Mouse (Mus musculus) c-Kit-positive CD71-positive TER-119-negative erythroid progenitor cells, embryonic 14.5 days (primary cell): Measurements from ENCODE around the gene Cul4a.

Experiments used
- DNase-seq: peaks from one replicate; pipeline ENCODE4 v3.0.0-alpha.2; 2013; ENCODE audit warnings: low read depth

Gene Cul4a

DNA sequence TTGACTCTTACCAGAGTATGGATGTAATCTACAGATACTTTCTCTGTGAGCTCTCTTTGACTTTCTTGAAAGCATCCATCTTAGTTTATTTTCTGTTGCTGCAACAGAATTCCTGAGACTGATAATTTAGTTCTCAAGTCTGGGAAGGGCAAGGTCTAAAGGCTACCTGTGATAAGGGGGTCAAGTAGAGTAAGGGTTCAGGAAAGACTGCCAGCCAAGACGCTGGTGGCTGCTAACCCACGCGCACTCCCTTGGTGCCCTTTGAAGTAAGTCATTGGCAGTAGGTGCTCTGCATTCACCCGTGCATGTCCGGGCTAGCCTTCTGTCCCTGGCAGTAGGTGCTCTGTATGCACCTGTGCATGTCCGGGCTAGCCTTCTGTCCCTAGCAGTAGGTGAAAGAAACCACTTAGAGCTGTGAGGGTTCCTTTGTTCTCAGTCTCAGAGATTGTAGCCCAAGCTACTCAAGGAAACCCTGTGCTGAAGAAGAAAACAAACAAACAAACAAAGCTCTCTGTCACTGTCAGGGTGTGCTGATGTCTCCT, 34.3 kb downstream of the Cul4a start:
- no peak for DNase-seq

DNA sequence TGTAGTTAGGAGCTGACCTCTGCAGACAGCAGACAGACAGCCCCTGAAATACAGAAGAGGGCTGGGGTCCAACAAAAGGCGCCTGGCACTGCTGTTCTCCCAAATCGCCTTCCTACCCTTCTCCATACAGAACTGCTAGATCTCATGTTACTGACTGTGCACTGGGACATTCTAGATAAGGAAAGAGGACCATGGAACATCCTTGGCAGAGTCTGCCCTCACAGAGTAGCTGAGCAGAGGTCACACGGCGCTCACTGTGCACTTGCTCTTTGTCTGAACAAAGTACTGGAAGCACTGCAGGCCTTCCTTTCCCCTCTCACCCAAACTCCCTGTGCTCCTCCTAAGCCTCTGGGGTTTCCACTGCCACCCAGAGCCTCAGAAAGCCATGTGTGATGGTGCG, 36.3 kb downstream of the Cul4a start:
- no peak for DNase-seq

DNA sequence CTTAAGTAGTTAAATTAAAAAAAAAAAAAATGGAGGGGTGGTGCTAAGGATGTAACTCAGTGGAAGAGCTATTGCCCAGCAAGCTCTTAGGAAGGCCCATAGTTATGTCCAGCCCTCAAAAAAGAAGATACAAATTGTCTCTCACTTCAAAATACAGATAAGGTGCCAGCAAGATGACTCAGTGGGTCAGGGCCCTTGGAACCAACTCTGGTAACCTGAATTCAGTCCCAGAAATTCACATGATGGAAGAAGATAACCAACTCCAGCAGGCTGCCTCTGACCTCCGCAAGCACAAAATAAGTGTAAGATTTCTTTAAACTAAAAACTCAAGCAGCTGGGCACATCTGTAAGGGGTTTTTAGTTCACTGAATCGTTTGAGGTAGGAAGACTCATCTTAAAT, 43.1 kb downstream of the Cul4a start:
- no peak for DNase-seq

DNA sequence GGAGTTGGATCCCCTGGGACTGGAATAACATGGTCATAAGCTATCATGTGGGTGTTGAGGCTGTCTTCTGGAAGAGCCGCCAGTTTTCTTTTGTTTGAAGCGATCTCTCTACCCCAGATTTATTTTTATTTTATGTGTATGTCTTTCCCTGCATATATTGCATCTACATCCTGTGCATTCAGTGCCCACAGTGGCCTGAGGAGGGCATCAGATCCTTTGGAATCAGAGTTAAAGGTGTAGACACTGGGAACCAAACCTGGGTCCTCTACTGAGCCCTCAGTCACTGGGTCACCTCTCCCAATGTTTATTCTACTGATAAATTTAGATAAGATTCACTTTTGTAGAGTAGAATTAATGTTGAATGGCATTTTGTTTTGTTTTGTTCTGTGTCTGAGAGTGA, 43.9 kb downstream of the Cul4a start:
- DNase-seq, result no peak

DNA sequence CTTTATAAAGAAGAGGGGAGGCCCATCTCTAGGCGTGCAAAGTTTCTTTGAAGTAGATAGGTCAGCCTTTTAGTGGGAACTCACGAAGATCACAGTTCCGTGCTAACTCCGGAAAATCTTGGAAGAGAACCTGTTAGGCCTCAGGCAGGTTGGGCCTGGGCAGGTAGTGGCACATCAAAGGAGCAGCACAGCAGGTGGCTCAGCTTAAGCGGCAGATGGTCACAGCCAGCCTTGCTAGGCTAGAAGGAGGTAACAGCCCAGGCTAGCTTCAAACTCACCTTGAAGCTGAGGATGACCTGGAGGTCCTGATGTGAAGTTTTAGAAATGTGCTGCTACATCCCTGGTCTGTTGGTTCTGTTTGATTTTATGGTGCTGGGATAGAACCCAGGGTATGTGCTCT, 44.4 kb downstream of the Cul4a start:
- DNase-seq, result no peak

DNA sequence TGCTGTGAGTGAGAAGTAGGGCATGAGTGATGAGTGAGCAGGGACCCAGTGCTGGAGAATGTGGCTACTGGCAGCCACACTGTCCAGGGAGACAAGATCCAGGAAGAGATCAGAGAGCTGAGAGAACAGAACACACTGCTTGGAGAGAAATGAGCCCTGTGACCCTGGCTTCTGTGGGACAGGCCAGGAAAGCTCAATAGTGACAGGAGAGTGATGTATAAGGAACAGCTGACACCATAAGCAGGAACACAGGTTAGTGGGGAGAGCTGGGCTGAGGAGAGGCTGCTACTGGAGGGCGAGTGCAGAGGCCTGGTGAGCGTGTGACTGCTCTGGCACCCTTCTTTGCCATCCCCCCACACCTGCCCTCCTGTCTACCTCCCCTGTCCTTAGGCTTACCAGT, 45.5 kb downstream of the Cul4a start:
- DNase-seq, result no peak

DNA sequence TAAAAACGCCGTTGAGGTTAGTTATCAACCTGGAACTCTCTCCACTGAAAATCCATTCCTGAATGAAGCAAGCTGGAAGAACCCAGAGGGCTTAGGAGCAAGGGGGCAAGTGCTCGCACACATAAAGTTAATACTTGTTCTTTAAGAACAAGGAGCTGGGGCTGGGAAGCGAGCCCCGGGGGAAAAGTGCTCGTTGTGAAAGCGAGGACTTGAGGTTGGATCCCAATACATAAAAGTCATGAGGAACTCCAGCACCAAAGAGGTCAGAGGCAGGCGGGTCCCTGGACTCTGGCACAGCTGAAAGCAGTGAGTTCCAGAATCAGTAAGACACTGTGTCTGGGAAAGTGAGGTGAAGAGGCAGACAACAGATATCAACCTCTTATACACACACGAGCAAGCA, 48.7 kb downstream of the Cul4a start:
- DNase-seq, result no peak

DNA sequence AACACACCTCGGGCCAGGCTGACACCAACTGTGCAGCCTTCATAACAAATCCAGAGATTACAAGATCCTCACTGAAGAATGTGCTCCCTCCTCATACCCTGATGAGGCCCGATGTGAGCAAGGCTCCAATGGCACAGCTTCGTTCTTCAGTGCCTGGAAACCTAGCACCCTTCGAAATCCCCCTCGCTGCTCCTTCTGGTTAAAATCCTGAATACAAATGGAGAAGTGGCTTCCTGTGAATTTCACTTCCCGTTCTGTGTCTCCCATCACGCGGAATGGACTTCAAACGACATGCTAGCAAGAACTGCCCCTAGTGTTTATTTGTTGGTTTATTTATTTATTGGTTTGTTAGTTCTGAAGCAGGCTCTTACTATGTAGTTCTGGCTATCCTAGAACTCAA, 49.9 kb downstream of the Cul4a start:
- DNase-seq, result no peak

DNA sequence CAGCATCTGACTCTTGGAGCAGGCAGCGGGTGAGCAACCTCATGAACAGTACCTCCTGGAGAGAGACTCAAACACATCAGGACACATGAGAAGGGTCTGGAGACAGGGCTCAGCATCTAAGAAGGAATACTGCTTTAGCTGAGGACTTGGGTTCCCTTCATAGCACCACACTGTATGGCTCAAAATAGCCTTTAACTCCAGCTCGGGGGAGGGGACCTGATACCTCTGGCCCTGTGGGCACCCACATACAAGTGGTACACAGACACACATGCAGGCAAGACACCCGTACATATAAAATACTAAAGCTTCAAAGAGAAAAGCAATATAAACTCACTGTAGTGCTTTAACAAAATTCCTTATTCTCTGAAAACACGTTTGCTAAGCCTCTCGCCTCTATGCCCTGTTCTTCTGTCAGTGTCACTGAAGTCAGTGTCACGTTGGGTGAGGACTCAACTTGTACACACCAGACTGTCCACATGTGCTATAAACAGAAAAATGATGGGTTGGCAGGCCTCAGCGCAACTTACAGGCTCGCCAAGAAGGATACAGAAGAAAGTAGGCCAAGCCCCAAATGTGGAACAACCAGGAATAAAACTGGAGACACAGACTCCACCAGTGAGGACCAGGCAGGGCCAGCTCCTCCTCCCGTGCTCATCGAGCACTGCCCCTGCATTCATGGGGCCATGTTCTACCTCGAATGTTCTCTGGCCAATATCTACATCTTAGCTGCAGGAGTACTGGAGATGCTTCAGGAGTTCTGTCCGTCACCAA, 51.1 kb downstream of the Cul4a start:
- no peak for DNase-seq

DNA sequence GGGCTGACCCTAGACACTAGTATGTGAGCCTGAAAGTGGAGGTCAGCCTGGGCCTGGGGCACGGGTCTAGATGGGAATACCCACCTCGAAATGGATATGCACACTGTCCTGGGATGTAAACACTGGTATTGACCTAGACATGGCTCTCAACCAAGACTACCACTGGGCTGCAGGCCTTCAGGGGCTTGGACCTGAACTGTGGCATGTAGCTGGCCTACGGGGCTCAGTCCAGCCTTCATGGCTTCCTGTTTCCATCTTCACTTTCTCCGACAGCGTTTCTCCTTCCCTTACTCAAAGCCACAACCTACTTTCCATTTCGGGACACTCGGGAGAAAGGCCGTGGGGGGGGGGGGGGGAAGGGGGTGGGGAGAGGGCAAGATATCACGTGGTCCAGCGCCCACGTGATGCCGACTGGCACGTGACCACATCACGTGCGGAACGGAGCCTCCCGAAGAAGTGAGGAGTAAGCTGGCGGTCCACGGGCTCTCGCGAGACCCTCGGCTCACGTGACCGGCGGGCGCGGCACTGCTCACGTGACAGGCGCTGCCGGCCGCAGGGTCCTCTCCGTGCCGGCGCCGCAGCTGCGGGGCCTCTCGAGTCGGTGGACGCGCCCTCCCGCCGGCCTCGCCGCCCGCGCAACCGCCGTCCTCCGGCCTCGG, 53.4 kb downstream of the Cul4a start, which contains the start of gene Lamp1:
Gene Lamp1 (plus strand): TSS at position 444 of the 659 bp plus-strand sequence.
- peak; percentile 95 for DNase-seq

DNA sequence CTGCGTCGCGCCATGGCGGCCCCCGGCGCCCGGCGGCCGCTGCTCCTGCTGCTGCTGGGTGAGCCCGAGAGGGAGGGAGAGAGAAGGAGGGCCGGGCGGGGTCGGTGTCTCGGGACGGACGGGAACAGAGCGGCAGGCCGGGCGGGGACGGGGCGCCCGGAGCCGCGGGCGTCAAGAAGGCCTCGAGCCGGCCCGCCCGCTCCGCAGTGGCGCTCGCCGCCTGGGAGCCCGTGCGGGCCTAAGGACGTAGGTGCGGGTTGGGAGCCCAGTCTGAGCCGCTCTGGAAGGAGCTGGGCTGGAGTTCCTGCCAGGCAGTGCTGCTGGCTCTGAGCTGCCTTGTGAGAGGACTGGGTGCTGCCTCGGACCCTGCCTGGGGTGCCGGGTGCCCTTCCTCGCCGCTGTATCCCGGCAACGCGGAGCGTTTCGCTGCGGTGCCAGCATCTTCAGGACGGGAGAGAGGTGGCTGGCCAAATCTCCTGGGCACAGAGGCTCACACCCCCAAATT, 54.0 kb downstream of the Cul4a start:
- DNase-seq, result no peak

DNA sequence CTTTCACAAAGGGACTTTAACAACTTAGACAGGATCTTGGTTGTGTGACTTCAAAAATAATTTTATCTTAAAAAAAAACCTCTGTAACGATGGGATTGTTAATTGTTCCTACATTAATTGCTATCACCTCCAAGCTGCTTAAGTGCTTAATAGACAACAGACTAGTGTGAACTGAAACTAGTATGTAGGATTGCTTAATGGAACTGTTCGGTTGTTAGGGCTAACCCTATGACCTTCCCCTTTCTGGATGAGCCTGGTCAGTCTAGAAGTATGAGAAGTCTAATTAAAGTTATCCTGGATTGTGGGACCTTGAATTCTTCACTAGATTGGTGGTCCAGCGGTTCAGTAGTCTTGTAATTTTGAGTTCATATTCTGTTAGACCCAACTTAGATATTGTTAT, 55.3 kb downstream of the Cul4a start:
- no peak for DNase-seq

DNA sequence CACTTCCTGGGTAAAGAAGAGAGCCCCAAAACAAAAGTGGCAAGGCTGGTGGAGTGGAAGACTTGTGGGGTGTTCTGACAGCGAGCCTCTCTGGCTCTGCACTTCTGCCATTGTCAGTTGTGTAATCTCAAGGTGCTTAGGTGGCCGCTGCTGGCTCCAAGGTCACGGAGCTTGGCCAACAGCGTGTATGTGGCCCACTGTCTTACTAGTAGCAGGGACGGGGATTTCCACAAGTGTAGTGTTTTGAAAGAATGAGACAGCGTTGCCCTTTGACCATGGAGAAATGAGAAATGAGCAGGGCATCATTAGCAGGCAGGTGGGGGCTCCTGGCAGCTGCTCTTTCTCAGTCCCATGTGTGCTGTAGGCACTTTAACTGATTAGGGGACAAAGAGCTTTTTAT, 56.7 kb downstream of the Cul4a start:
- no peak for DNase-seq

DNA sequence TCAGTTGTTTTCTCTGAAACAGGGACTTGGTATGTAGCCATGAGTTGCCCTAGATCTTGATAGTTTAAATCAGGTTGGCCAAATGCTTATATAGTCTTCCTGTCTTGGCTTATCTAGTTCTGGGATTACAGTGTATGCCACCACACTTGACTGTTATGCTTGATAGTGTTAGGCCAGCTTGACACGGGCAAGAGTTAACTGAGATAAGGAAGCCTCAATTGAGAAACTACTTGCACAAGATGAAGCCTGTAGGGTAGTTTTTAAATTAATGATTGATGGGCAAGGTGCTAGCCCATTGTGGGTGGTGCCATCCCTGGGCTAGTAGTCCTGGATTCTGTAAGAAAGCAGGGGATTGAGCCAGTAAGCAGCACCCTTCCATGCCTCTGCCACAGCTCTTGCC, 58.1 kb downstream of the Cul4a start:
- peak; percentile 55 for DNase-seq

DNA sequence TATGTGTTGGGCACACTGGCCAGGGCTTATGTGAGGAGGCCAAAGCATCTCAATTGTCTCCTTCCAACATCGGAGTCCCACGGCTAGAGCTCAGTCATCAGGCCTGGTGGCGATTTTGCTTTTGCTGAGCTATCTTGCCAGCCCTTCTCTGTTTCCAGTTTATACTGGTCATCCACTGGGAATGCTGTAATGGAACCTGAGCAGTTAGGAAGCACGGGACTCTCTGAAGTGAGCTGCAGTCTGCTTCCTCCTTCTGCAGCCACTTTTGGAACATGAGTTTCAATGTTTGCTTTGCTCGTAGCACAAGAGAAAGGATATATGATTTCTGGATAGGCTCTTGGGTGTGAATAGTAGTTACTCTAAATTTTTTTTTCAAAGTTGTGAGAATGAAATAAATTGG, 58.9 kb downstream of the Cul4a start:
- no peak for DNase-seq

DNA sequence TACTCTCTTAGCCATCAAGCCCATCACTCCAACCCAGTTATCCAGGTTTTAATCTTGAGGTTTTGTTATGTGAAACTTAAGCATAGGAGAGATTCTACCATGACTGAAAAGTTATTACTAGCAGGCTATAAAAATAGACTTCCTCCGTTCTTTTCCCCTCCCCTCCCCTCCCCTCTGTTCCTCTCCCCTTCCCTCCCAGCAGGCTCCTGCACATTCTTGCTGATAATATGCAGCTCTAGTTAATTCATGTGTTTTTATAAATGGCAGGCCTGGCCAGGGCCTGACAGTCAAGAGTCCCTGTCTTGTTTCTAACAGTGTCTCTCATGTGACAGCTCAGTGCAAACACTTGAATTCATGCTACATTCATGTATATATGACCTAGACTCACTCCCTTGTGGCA, 65.1 kb downstream of the Cul4a start:
- no peak for DNase-seq

DNA sequence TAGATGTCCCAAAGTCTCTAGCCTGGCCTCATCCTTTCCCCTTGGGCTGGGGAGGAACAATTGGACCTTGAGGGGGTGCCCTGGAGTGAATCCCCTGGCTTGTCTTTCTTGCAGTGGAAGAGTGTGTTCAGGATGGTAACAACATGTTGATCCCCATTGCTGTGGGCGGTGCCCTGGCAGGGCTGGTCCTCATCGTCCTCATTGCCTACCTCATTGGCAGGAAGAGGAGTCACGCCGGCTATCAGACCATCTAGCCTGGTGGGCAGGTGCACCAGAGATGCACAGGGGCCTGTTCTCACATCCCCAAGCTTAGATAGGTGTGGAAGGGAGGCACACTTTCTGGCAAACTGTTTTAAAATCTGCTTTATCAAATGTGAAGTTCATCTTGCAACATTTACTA, 68.9 kb downstream of the Cul4a start:
- DNase-seq, result no peak

DNA sequence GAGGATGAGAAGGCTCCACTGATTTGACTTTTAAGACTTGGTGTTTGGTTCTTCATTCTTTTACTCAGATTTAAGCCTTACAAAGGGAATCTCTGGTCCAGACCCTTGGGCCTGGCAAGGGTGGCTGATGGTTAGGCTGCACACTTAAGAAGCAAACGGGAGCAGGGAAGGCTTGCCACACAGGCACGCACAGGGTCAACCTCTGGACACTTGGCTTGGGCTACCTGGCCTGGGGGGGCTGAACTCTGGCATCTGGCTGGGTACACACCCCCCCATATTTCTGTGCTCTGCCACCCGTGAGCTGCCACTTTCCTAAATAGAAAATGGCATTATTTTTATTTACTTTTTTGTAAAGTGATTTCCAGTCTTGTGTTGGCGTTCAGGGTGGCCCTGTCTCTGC, 69.4 kb downstream of the Cul4a start:
- no peak for DNase-seq

DNA sequence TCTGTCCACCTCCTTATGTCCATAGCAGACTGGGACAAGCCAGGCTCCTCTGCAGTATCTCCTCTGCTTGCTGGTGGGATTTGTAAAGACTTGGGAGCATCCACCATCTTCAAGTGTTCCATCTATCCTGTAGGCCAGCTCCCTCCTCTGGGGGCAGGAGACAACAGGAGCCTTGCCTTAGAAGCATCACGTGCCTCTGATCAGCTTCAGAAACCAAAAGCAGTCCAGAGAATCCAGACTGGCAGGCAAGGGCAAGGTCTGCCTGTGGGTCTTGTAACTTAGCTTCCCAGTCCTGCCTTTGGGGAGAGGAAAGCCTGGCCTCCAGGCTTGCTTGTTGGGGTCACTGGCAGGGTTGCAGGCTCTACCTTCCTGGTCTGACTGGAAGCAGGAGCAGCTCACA, 70.2 kb downstream of the Cul4a start:
- no peak for DNase-seq

DNA sequence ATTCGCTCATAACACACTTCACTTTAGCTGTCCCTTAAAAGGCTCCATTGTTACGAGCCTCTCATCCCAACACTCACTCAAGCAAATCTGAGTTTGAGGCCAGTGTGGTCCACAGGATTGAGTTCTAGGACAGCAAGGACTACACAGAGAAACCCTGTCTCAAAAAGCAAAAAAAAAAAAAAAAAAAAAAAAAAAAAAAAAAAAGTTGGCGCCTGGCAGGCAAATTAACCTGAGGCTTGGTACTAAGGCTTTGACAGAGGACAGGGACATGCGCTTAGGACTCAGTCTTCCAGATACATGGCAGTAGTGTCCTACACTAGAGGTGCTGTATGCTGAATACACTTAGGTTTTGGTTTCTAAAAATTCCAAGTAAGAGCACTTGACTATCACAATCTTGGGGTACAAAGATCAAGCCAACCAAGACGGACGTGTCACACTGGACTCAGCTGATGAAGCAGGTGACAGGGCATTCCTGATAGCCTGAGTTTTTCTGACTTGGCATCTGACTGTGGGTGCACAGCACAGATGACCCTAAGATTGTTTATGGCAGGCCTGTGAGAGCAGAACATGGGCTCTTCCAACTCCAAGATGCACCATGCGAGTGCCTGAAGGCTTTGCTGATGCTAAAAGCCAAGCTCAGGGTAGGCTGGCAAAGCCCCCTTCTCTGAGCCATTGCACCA, 71.9 kb downstream of the Cul4a start:
- no peak for DNase-seq

DNA sequence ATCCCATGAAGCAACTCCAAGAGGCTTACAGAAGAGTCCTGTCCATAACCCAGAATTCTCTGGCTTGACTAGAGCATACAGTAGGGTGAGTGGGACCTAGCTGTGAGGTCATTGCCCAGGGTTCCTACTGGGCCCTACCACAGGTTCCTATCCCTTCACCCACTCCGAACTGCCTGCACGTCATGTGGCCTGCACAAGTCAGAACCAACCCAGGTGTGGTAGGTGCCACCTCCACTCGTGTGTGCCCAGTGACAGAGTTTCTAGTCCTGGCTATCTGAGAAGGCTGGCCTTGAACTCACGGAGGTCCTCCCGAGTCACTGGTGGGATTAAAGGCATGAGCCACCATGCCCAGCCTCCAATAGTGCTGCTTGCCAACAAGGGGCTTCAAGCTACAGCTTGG, 72.7 kb downstream of the Cul4a start:
- DNase-seq, result no peak

DNA sequence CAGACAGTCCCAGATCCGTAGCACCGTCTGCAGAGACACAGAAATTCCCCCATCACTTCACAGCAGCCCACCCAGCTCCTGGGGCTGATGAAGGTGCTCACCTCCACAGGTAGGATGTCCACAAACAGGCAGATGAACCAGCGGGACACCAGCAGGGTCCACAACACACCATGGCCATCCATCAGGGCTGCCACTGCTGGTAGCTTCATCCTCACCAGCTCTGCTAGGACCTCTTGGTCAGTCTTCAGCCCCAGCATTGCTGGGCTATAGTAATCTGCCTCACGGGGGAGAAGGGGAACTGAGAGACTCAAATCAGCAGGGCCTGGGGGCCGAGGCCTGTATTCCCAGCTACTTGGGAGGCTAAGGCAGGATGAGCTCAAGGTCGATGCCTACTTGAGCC, 74.1 kb downstream of the Cul4a start:
- no peak for DNase-seq

DNA sequence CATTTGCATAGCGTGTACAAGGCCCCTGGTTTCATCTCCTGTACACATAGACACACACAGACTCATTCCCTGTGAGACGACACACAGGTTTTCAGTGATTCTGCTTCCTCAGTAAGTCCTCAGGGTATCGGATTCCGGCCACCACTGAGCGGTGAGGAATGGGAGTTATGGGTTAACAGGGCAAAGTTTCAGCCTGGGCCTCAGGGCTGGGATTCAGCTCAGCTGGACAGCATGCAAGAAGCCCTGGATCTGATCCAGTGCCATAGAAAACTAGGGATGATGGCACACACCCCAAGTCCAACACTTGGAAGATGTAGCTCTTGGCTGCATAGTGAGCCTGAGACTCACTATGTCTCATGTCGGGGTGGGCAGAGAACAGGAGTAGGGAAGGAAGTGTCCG, 74.5 kb downstream of the Cul4a start:
- DNase-seq, result no peak
